Mouse (Mus musculus) stomach, postnatal 0 days (tissue): Measurements from ENCODE around the gene Fbxo10.

Source experiments
- CTCF ChIP-seq: IDR thresholded peaks from 2 replicates; pipeline ENCODE4 v1.5.1; 2016; ENCODE audit warnings: antibody characterized with exemption, low read depth, mild to moderate bottlenecking, moderate library complexity
- EP300 ChIP-seq: optimal IDR thresholded peaks from 2 replicates; pipeline ENCODE3; 2016; ENCODE audit warnings: antibody characterized with exemption

- TF ChIP-seq CTCF (no peak), EP300 (no peak)
These were observed 36.9 kb upstream of the Fbxo10 start for GRCm38 (mm10) chr4:45121311-45121710.
